Mouse (Mus musculus) midbrain, embryonic 16.5 days (tissue): ENCODE results near the gene Arsa. TPM values are rescaled to one million over a fixed set of nuclear protein-coding genes. Genes with fewer than 3 reads are reported as not detected.

ENCODE experiments used
- ATAC-seq: fragments of 200-750 bp; cut with Nextera tagmentation; 2 replicates; pipeline ENCODE4 v1.8.0; 2017; ENCODE audit warnings: moderate TSS enrichment
- H3K27ac ChIP-seq: fragments of 300-500 bp; sonication (generic); 2 replicates; pipeline ENCODE4 v1.5.1; 2014; ENCODE audit warnings: mild to moderate bottlenecking, low read length, mixed read lengths
- H3K27me3 ChIP-seq: fragments of 300-500 bp; sonication (generic); 2 replicates; pipeline ENCODE4 v1.6.1; 2014; ENCODE audit warnings: low read depth, low read length, mixed read lengths; ENCODE audit not compliant: control insufficient read depth, insufficient read depth
- H3K36me3 ChIP-seq: fragments of 300-500 bp; sonication (generic); 2 replicates; pipeline ENCODE4 v1.6.1; 2014; ENCODE audit warnings: mild to moderate bottlenecking, low read length, moderate library complexity, mixed read lengths; ENCODE audit not compliant: control insufficient read depth, insufficient read depth
- H3K4me1 ChIP-seq: fragments of 300-500 bp; sonication (generic); 2 replicates; pipeline ENCODE4 v1.6.1; 2014; ENCODE audit warnings: mild to moderate bottlenecking, low read length, mixed read lengths; ENCODE audit not compliant: control insufficient read depth, insufficient read depth
- H3K4me2 ChIP-seq: fragments of 300-500 bp; sonication (generic); 2 replicates; pipeline ENCODE4 v1.6.1; 2014; ENCODE audit warnings: mild to moderate bottlenecking, low read length, mixed read lengths
- H3K4me3 ChIP-seq: fragments of 300-500 bp; sonication (generic); 2 replicates; pipeline ENCODE4 v1.5.1; 2014; ENCODE audit warnings: low read depth, mild to moderate bottlenecking, low read length, moderate library complexity, mixed read lengths
- H3K9ac ChIP-seq: fragments of 300-500 bp; sonication (generic); 2 replicates; pipeline ENCODE4 v1.6.1; 2014; ENCODE audit warnings: low read depth, low read length, mixed read lengths
- H3K9me3 ChIP-seq: fragments of 300-500 bp; sonication (generic); replicated peaks from 2 replicates; pipeline ENCODE4 v1.6.1; 2014; ENCODE audit warnings: mild to moderate bottlenecking, low read length, mixed read lengths; ENCODE audit not compliant: control insufficient read depth, poor library complexity, severe bottlenecking
- WGBS: fragments of 180-500 bp; shearing (Covaris S2); extraction: QIAGEN DNeasy Blood & Tissue Kit; methylation state at CpG from one replicate; pipeline ENCODE4 v1.1.7; 2014; 5-methylcytosine and 5-hydroxymethylcytosine counted together
- polyA plus RNA-seq: library from polyadenylated mRNA; unstranded; fragments of >200 nt; fragmentation: Nextera tagmentation; extraction: Ambion mirVana; gene quantifications from 2 replicates; pipeline ENCODE4 v1.2.1, GENCODE M21; 2015

The Arsa gene
- polyA plus RNA-seq, 1 experiment from 2014 or later = 37.6 TPM

DNA sequence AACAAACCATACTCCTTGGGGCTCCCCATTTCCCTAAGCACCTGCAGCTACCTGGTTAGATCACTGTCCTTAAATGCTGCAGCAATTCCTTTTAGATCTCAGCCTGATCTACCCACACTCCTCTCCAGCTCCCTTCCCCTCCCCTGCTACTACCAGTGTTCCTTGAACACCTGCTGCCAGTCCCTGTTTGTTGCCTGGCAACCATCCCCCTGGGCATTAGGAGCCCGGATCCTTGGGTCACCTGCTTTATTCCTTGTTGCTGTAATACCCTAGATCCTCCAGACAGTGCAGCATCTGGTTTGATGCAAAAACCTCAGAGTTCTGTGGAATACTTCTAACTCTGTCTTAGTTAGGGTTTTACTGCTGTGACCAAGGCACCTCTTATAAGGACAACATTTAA is 12.2 kb downstream of the Arsa start:
- 0 out of 2 replicates have a peak overlapping the region, but pooled peaks have one; percentile 38 for H3K27ac ChIP-seq
- ATAC-seq = peak; percentile 43; the same call in 1 of the 2 replicates
- WGBS = 3% methylated on average over 1 of the region's 1 CpGs

DNA sequence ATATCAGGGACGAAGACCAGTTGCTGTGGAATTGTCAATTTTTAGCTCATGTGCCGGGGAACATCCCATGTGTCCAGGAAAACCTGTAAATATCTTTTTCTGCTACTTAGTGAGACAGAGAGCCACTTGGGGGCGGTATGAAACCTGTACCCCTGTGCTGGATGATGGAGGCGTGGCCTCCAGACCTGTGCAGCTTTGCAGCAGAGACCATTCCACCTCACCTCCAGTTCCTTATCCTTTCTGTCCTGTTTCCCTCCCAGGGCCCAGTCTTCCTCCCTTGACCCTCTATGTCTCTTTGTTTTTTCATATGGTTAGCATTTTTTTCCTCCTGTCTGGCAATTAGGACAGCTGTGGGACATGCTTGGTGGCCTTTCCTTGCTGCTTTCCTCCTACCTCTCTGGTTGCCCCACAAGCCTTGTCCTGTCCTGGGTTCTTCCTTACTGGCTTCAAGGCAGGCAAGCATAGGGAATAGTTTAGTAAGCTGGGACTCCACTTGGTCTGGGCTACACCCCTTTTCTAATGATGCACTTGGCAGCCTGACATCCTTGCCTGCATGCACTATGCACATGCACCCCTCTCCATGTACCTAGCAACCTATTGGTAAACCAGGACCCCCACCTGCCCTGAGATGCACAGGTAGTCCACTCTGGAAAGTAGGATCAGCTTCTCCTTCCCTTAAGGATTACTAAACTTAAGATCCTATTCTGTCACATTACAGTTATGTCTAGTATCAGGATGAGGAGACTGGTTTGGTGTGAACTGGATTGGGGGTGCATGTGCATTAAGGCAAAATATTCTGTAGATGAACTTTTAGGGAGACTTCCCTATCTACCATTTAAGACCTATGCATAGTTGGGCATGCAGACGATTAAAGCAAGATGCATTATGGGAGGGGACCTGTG is 13.6 kb downstream of the Arsa start:
- 71% methylated on average over 5 of the region's 5 CpGs for WGBS
- no peak overlapping the region for H3K4me3 ChIP-seq
- H3K27me3 ChIP-seq = no peaks in the 10 kb centered on the region
- H3K4me1 ChIP-seq = peaks cover 5% of the 10 kb centered on the region; the same call in 1 of the 2 replicates
- no peak for ATAC-seq
- no peak overlapping the region for H3K9ac ChIP-seq
- H3K4me2 ChIP-seq = no peak overlapping the region
- H3K27ac ChIP-seq = no peak overlapping the region
- H3K9me3 ChIP-seq = no peaks in the 10 kb centered on the region
- H3K36me3 ChIP-seq = peaks cover 31% of the 10 kb centered on the region

More for the DNA sequence above, 12.2 kb downstream of the Arsa start:
- no peaks in the 10 kb centered on the region for H3K9me3 ChIP-seq
- no peak overlapping the region for H3K4me3 ChIP-seq
- H3K27me3 ChIP-seq = no peaks in the 10 kb centered on the region
- peaks cover 21% of the 10 kb centered on the region for H3K36me3 ChIP-seq
- H3K9ac ChIP-seq = no peak overlapping the region
- peaks cover 5% of the 10 kb centered on the region; the same call in 1 of the 2 replicates for H3K4me1 ChIP-seq
- H3K4me2 ChIP-seq = no peak overlapping the region

DNA sequence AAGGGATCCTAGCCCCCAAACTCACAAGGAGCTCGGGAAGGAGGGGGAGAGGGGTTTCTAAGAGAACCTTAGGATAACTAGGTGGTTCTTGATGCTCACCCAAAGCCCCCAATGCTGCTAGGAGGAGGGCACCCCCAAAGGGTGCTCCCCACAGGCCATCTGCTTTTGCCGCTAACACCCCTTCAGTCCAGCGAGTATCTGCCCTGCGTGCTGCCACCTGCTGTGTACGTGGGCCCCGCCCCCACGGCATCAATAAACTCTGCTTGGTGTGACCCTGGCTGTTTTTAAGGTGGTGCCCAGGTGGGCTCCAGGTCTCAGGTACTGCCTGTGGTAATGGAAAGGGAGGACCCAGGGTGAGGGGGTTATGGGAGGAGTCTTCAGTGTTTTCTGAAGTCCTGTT is 15.0 kb downstream of the Arsa start:
- H3K9ac ChIP-seq = no peak overlapping the region
- H3K36me3 ChIP-seq = peaks cover 42% of the 10 kb centered on the region
- no peak for ATAC-seq
- H3K9me3 ChIP-seq = no peaks in the 10 kb centered on the region
- no peak overlapping the region for H3K4me3 ChIP-seq
- WGBS = 81% methylated on average over 7 of the region's 7 CpGs
- H3K27ac ChIP-seq = no peak overlapping the region
- H3K4me2 ChIP-seq = no peak overlapping the region
- H3K27me3 ChIP-seq = no peaks in the 10 kb centered on the region
- peaks cover 2% of the 10 kb centered on the region; the same call in 1 of the 2 replicates for H3K4me1 ChIP-seq

- no peak overlapping the region for H3K9ac ChIP-seq
Observed at GRCm38 (mm10) chr15:89461321-89461720, 15.9 kb downstream of the Arsa start.

GRCm38 (mm10) chr15:89460298-89460697 is 16.9 kb downstream of the Arsa start:
- ATAC-seq = no peak

More at GRCm38 (mm10) chr15:89461321-89461720, 15.9 kb downstream of the Arsa start:
- Histone ChIP-seq H3K27me3 (no peaks in the 10 kb centered on the region), H3K4me1 (peaks cover 2% of the 10 kb centered on the region; the same call in 1 of the 2 replicates), H3K4me3 (no peak overlapping the region), H3K9me3 (no peaks in the 10 kb centered on the region), H3K36me3 (peaks cover 48% of the 10 kb centered on the region), H3K4me2 (no peak overlapping the region), H3K27ac (no peak overlapping the region)
- 91% methylated on average over 15 of the region's 15 CpGs for WGBS
- ATAC-seq = no peak

GRCm38 (mm10) chr15:89459821-89460220 is 17.4 kb downstream of the Arsa start:
- Histone ChIP-seq H3K4me2 (no peak overlapping the region), H3K4me1 (peaks cover 12% of the 10 kb centered on the region), H3K4me3 (no peak overlapping the region), H3K9ac (no peak overlapping the region), H3K9me3 (no peaks in the 10 kb centered on the region), H3K27me3 (no peaks in the 10 kb centered on the region), H3K36me3 (peaks cover 48% of the 10 kb centered on the region), H3K27ac (no peak overlapping the region)
- 95% methylated on average over 7 of the region's 7 CpGs for WGBS
- no peak for ATAC-seq

More at GRCm38 (mm10) chr15:89460298-89460697, 16.9 kb downstream of the Arsa start:
- H3K9me3 ChIP-seq = no peaks in the 10 kb centered on the region
- no peak overlapping the region for H3K4me3 ChIP-seq
- no peaks in the 10 kb centered on the region for H3K27me3 ChIP-seq
- H3K4me2 ChIP-seq = no peak overlapping the region
- H3K36me3 ChIP-seq = peaks cover 48% of the 10 kb centered on the region
- WGBS = 76% methylated on average over 10 of the region's 10 CpGs
- no peak overlapping the region for H3K9ac ChIP-seq
- H3K4me1 ChIP-seq = peaks cover 10% of the 10 kb centered on the region
- H3K27ac ChIP-seq = no peak overlapping the region

DNA sequence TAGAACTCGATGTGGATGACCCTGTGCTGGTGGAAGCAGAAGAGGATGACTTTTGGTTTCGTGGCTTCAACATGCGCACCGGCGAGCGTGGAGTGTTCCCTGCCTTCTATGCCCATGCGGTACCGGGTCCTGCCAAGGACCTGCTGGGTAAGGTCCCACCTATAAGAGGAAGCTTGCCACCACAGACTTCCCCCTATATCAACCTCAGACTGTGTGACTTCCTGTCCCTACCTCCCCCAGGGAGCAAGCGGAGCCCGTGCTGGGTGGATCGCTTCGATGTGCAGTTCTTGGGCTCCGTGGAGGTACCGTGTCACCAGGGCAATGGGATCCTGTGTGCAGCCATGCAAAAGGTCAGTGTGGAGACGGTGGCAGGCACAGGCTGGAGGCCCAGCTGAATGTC is 18.3 kb downstream of the Arsa start:
- Histone ChIP-seq H3K27ac (no peak overlapping the region), H3K27me3 (no peaks in the 10 kb centered on the region), H3K9me3 (no peaks in the 10 kb centered on the region), H3K9ac (no peak overlapping the region), H3K4me3 (no peak overlapping the region), H3K36me3 (peaks cover 48% of the 10 kb centered on the region), H3K4me1 (peaks cover 14% of the 10 kb centered on the region), H3K4me2 (no peak overlapping the region)
- ATAC-seq = no peak
- WGBS = 92% methylated on average over 15 of the region's 15 CpGs

DNA sequence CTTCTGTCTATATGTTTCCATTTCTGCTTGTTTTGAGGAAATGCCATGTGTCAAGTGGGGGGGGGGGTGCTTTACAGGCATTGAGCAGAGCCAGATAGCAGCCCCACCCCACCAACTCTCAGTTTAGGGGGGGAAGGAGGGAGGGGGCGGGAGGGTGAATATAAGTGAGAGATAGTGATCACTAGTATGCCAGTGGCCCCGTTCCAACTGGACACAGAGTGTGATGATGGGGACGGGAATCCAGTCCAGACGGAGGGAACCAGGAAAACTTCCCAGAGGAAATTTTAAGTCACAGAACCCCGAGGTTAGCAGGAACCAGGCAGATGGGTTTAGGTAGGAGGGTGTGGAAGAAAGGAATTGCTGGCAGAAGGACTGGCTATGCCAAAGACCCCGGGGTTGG is 21.6 kb downstream of the Arsa start:
- no peaks in the 10 kb centered on the region for H3K27me3 ChIP-seq
- H3K4me3 ChIP-seq = peak overlapping the region; percentile 73
- peaks cover 23% of the 10 kb centered on the region for H3K4me1 ChIP-seq
- peaks cover 32% of the 10 kb centered on the region for H3K36me3 ChIP-seq
- ATAC-seq = no peak
- H3K9me3 ChIP-seq = no peaks in the 10 kb centered on the region
- H3K9ac ChIP-seq = peak overlapping the region; percentile 85
- WGBS = 80% methylated on average over 6 of the region's 6 CpGs
- H3K27ac ChIP-seq = no peak overlapping the region
- peak overlapping the region; percentile 98 for H3K4me2 ChIP-seq

GRCm38 (mm10) chr15:89454857-89455256 is 22.4 kb downstream of the Arsa start:
- Histone ChIP-seq H3K4me3 (peak overlapping the region; percentile 73), H3K36me3 (peaks cover 26% of the 10 kb centered on the region), H3K4me1 (peaks cover 23% of the 10 kb centered on the region), H3K27me3 (no peaks in the 10 kb centered on the region), H3K27ac (peak overlapping the region; percentile 90), H3K9me3 (no peaks in the 10 kb centered on the region), H3K9ac (peak overlapping the region; percentile 85), H3K4me2 (peak overlapping the region; percentile 98)
- 13% methylated on average over 4 of the region's 6 CpGs for WGBS
- ATAC-seq = no peak
